Mouse (Mus musculus) kidney, postnatal 10 days (tissue): Measurements from ENCODE around the gene Grpel1.

Source experiments
- DNase-seq: peaks from one replicate; pipeline ENCODE4 v3.0.0; 2021; ENCODE audit warnings: mixed read lengths

Gene Grpel1

DNA sequence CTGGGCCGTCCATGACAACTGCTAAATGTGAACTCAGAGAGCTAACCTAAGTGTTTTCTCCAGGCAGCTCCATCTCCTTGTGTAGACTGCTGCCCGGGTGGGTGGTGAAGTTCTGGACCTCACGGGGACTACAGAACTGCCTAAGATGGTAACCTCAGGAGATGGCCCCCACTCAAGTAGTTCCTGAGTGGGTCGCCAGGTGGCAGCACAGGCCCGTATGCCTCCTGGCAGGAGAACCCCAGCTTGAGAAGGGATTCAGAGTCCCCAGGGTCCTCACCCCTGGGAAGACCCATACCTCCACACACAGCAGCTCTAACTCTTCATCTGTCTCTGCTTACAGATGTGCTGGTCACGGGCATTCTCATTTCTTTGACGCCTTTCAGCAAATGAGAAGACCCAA, 2.0 kb upstream of the Grpel1 start:
- peak; percentile 90 for DNase-seq

GRCm38 (mm10) chr5:36463391-36463790, 1.4 kb upstream of the Grpel1 start:
- DNase-seq = no peak

DNA sequence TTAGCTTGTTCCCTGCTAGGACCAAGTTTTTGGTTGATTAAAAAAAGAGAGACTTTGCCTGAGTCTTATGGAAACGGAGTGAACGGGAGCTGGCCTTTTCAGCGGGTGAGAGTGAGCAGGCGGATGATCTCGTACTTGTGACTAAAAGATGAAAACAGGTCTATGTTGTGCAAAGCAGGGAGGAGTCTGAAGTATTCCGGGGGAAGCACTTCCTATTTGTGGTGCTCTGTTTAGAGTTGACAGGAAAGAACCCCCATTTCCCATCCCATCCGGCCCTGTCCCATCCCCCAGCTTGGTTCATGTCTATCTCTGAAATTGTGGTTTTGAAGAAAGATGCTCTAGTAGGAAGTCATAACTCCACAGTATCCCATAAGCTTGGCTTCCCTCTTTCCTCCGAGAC, 1.1 kb downstream of the Grpel1 start:
- no peak for DNase-seq

DNA sequence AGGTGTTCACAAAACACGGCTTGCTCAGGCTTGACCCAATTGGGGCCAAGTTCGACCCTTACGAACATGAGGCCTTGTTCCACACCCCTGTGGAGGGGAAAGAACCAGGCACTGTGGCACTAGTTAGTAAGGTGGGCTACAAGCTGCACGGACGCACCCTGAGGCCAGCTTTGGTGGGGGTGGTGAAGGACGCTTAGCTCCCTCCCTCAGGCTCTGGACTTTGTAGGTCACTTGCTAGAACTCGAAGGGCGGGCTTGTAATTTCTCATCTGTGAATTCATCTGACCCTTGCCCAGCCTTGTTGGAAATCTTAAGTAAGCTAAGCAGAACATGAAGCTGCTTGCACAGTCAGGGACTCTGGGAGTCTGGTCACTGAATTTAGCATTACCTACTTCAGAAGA, 6.4 kb downstream of the Grpel1 start:
- peak; percentile 45 for DNase-seq

GRCm38 (mm10) chr5:36472876-36473655, 8.3 kb downstream of the Grpel1 start:
- DNase-seq = no peak

GRCm38 (mm10) chr5:36474283-36474682, 9.5 kb downstream of the Grpel1 start:
- peak; percentile 82 for DNase-seq

DNA sequence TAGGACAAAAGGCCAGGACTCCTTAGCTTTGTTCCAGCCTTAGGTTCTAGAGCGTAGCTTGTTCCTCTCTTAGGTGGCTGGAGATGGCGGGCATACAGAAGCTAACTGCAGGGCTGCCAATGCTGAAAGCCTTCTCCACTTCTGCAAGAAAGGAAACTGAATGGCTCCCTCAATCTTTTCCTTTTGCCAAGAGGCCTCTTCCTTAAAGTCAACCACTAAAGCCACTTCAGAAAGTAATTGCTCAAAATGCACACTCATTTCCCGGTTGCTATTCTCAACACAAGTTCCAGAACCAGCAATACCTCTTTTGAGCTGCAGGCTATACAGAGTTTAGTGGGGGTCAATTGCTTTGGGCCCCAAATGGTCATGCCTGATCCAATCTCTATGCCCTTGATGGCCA, 12.7 kb downstream of the Grpel1 start:
- DNase-seq = no peak

GRCm38 (mm10) chr5:36478540-36479420, 14.0 kb downstream of the Grpel1 start:
- no peak for DNase-seq

DNA sequence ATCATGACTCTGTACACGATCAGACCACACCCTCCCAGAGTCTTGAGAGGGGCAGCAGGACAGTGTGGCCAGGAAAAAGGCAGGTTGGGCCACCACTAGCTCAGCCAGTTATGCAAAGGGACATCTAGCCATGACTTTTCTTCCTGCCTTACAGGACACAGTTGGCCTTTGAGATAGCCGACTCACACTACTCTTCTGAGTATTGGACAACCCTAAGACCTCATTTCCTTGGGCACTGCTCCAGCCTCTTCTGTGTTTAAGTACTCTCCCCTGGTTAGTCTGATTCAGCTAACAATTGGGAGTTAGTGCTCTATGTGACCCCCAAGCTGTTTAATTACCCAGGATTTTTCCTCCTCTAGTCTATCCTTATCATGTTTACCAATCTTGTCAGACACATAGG, 14.9 kb downstream of the Grpel1 start:
- DNase-seq = no peak

DNA sequence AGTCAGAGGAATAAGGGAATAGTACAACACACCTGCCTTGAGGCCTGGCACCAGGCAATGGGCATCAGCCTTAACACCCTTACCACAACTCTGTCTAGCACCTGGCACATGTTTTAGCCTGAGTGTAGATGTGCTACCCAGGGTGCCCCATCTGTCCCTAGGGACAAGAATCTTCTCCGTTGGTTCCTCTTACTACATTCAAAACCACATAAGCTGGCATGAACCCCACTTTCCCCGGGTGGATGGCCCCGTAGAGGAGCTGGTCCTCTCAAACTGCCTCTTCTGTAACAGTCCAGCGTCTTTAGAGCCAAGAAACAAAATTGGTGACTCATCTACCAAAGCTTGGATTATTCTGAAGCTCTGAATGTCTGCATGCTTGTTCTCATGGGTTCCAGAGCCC, 15.6 kb downstream of the Grpel1 start:
- DNase-seq = no peak

DNA sequence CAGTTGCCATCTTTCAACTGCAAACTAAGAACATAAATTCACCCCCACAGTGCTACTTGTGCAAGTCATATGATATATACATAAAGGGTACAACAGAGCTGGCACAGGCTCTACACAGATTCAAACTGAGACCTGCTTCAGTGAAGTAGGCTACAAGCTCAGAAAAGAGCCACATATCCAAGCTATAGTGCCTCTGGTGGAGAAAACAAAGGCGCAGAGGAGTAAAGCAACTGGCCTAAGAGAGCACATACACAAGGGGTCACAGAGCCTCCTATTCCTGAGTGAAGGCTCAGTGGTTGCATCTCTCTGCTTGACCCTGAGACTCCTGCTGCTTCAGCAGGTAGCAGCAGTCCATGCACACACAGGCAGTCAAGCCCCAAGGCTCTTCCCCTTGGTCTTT, 16.3 kb downstream of the Grpel1 start:
- no peak for DNase-seq

- peak; percentile 70 for DNase-seq
These were observed 18.7 kb downstream of the Grpel1 start for GRCm38 (mm10) chr5:36483203-36484101.

GRCm38 (mm10) chr5:36484171-36484990, 19.6 kb downstream of the Grpel1 start, which contains the start of the genes Tada2b and Ccdc96:
Tada2b (minus strand) TSS chr5:36484285.
Ccdc96 (plus strand) TSS chr5:36484588.
- DNase-seq = peak; percentile 98

GRCm38 (mm10) chr5:36485306-36485705, 20.5 kb downstream of the Grpel1 start:
- no peak for DNase-seq

- peak; percentile 64 for DNase-seq
These were observed 24.4 kb downstream of the Grpel1 start for GRCm38 (mm10) chr5:36489225-36489624.

DNA sequence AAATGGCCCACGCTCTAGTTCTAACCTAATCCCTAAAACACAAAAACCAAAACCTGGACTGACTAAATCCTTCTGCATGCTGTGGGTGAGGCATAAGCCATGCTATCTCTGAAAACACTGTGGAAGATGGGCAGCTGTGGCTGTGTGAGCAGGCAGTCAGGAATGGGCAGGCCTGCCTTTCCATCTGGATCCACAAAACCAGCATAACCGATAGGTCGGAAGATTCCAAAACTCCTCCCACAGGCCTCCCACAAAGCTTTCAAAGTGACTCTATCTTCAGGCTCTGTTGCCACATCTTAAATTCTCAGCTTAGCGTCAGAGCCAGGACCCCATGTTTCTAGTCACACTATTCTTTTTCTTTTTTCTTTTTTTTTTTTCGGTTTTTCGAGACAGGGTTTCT, 29.1 kb downstream of the Grpel1 start:
- no peak for DNase-seq

- no peak for DNase-seq
These were observed 29.9 kb downstream of the Grpel1 start for GRCm38 (mm10) chr5:36494709-36495108.

DNA sequence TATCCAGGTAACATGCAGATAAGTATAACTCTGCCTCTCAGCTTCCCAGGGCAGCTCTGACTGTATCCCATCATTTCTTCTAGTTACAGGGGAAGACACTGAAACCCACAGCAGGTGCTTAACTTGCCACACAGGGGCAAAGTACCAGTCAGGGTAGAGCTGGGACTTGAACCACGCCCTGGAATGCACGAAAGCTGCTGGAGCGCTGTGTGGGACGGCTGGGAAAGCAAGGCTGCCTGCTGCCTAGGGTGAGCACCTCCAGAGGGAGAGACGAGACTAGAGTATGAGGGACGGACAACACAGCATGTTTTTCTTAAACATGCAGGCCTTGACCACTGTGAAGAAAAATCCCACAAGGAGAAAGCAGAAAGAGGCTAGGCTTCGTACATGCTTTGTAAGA, 40.4 kb downstream of the Grpel1 start:
- DNase-seq = no peak

GRCm38 (mm10) chr5:36505643-36506042, 40.8 kb downstream of the Grpel1 start:
- no peak for DNase-seq

GRCm38 (mm10) chr5:36508351-36508750, 43.6 kb downstream of the Grpel1 start:
- DNase-seq = no peak

DNA sequence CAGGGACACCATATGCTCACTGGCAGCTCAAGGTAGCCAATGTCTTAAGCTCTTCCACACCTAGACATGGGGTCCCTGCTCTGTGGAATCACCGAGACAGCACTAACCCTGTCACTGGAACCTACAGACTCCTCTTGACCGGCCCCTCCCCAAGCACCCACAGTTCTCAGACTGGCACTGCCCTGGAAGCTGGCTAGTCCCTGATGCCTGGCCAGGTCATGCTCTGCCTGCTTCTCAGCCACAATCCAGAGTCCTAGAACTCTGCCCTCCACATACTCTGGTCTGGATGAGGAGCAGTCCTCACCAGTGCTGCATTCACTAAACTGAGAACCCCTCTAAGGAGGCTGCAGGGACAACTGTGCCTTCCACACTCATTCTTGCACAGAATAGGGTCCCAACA, 46.2 kb downstream of the Grpel1 start:
- DNase-seq = no peak

DNA sequence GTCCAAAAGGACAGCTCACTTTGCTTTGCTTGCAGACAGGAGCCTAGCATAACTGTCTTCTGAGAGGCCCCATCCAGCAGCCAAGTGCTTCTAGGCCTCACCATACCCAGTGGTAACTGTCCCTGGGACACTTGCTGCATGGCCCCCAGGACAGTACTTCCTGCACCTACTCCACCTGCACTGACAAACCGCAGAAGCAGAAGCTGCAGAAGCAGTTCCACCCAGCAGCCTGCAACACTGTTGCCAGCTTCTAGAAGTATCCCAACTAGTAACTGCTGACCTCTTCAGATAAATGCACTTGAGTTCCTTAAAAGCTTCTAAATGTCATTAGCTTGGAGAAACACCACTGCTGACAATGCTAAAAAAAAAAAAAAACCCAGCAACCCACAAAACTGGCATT, 50.3 kb downstream of the Grpel1 start:
- DNase-seq = no peak
